ENCODE assay signal across 8 mouse cellular contexts in the genomic region with DNA sequence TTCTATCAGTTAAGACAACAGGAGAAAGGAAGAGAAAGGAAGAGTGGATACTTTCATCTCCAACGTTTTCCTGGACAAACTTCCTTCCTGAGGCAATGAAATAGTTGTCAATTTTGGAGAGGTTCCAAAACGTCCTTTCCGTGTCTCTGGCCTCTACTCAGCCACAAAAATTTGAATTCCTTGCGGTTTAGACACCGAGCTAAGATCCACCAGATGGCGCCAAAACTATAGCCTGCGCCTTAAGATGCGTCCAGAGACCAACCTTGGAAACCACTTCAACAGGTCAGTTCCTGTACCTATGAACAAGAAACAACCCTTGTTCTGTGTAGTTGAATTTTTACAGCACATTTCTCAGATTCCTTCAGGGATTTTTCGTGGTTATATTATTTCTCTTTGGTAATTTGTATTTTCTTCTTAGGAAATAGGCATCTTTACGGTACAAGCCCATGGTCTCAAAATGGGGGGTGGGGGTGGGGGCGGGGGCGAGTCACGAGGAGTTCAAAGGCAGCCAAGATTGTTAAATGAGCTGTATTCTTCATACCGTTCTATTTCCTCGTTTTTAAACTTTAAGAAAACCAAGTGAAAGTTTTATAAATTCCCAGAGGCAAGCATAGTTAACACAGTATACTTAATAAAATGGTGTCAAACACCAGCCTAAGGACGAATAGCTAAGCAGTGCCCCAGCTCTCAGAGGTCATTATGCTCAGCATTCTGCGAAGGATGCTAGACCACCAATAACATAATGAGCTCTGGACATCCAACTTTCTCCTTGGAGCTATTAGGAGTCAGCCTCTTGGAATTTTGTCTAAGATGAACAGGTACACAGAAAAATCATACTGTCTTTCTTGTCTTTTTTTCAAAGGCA.
A peak's percentile ranks its signal among the peaks of the same experiment; 100 is the strongest.
DNase-seq lines count a peak whose midpoint lies in the region; ATAC-seq and TF ChIP-seq lines count a peak whose summit lies in the region.

No protein-coding gene starts in this region.

- H3K27ac ChIP-seq in forebrain, postnatal 0 days (ENCODE audit: low read depth, low read length) = no peak overlapping the region
- no peak overlapping the region for H3K27ac ChIP-seq in hindbrain, embryonic 14.5 days

- peak; percentile 88 for DNase-seq in Muller cell, postnatal 12 days (ENCODE audit: inconsistent ontology term)
- peak; percentile 56 for DNase-seq in cerebellum, adult 11-12 months
- peak; percentile 89 for DNase-seq in forebrain, postnatal 0 days
- DNase-seq in hindbrain, embryonic 14.5 days (ENCODE audit: low spot score) = peak; percentile 91
- peak; percentile 51 to 73 for DNase-seq in layer of hippocampus, postnatal 14 days (ENCODE audit: low spot score in 2 of 2)
- peak; percentile 78 for DNase-seq in lung, postnatal 36 days
- peak; percentile 76 for DNase-seq in right cerebral cortex, postnatal 14 days
- no peak for DNase-seq in spleen, adult 12 weeks (ENCODE audit: low spot score)

- no peaks in the 10 kb centered on the region for H3K9me3 ChIP-seq in forebrain, postnatal 0 days (ENCODE audit: low read length)
- H3K9me3 ChIP-seq in hindbrain, embryonic 14.5 days (ENCODE audit: control insufficient read depth, low read length) = no peaks in the 10 kb centered on the region

- no peaks in the 10 kb centered on the region for H3K4me1 ChIP-seq in forebrain, postnatal 0 days (ENCODE audit: insufficient read depth)
- no peaks in the 10 kb centered on the region for H3K4me1 ChIP-seq in hindbrain, embryonic 14.5 days (replicated peaks; ENCODE audit: control insufficient read depth, insufficient read depth, low read length)

- peak; percentile 92 for TF ChIP-seq CTCF in forebrain, postnatal 0 days (IDR thresholded peaks at IDR 0.05; ENCODE audit: low read depth)

- H3K4me3 ChIP-seq in forebrain, postnatal 0 days (ENCODE audit: low read depth, low read length) = no peak overlapping the region
- no peak overlapping the region for H3K4me3 ChIP-seq in hindbrain, embryonic 14.5 days (replicated peaks; ENCODE audit: low read length)

- no peaks in the 10 kb centered on the region for H3K27me3 ChIP-seq in forebrain, postnatal 0 days (ENCODE audit: insufficient read depth, low read length)
- no peaks in the 10 kb centered on the region for H3K27me3 ChIP-seq in hindbrain, embryonic 14.5 days (ENCODE audit: control insufficient read depth, insufficient read depth, low read length)

- peak; percentile 88 for ATAC-seq in forebrain, postnatal 0 days
- ATAC-seq in hindbrain, embryonic 14.5 days (ENCODE audit: low FRiP score) = peak; percentile 85

- no peak overlapping the region for H3K9ac ChIP-seq in forebrain, postnatal 0 days
- H3K9ac ChIP-seq in hindbrain, embryonic 14.5 days = no peak overlapping the region

- 31% methylated on average over 17 of the region's 17 CpGs for whole genome bisulfite sequencing in forebrain, postnatal 0 days
- WGBS in hindbrain, embryonic 14.5 days = 32% methylated on average over 17 of the region's 17 CpGs

- no peak overlapping the region for H3K4me2 ChIP-seq in forebrain, postnatal 0 days (ENCODE audit: low read depth)
- H3K4me2 ChIP-seq in hindbrain, embryonic 14.5 days (replicated peaks) = no peak overlapping the region

- H3K36me3 ChIP-seq in forebrain, postnatal 0 days (ENCODE audit: insufficient read depth) = no peaks in the 10 kb centered on the region
- H3K36me3 ChIP-seq in hindbrain, embryonic 14.5 days (replicated peaks; ENCODE audit: control insufficient read depth, insufficient read depth) = no peaks in the 10 kb centered on the region
